Mouse (Mus musculus): ENCODE measurements around the gene Flnb.

The Flnb gene

DNA sequence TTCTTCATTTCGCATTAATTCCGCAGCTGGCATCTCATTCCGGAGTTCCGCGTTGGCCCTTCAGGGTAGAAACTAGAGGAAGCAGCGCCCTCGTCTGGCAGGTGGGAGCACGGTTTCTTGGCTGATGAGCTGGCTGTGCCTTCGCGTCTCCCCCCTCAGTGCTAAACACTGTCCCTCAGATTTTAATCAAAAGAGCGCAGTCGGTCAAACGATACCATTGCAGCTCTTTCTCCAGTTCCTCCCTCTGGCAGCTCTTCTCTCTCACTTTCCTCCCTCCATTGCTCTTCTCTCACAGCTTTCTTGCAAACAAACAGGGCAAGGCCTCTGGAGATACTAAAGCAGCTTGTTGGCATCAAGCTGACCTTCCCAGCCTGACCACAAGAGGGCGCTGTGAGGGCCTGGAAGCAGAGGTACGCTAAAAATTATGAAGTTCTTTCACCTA lies 179.5 kb downstream of the Flnb start:
- DNase-seq (ENCODE audit: low spot score), result peak; percentile 88

- DNase-seq (ENCODE audit: low spot score), result no peak
Observed at GRCm38 (mm10) chr14:7999030-7999429, 181.3 kb downstream of the Flnb start.

GRCm38 (mm10) chr14:7999435-7999834 lies 181.7 kb downstream of the Flnb start:
- DNase-seq (ENCODE audit: low spot score), result no peak

DNA sequence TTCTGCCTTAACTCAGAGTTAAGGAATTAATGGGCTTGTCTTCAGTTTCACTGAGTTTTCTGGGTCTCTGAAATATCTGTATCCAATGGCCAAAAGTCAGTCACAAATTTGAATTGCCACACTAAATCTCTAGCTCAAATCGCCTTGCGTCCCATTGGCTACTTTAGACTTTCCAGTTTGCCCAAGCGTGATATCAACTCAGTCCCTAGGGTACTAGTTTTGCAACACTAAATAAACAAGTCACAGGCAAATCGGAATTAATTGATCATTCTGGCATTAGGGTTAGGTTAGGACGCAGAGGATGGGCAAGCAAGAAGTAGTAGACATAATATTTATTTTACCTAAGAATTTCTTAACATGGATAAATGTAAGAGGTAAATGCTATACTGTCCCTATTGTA lies 182.5 kb downstream of the Flnb start:
- no peak for DNase-seq (ENCODE audit: low spot score)

Measured in ovary, postnatal 36 days (tissue).